Mouse (Mus musculus) CD4-positive, CD25-positive, alpha-beta regulatory T cell, adult 4 months (primary cell): ENCODE measurements around the gene Slc29a3. TPM values are rescaled to one million over a fixed set of nuclear protein-coding genes. Genes with fewer than 3 reads are reported as not detected.
"Not testable (repeated sequence)": the region's sequence is repeated elsewhere in the genome, so short reads cannot be mapped to it uniquely, and the experiment has no call there.

Experiments used
- ATAC-seq: one replicate; pipeline ENCODE4 v1.8.0; 2017
- polyA plus RNA-seq, 2 experiments: library from polyadenylated mRNA; unstranded; fragments of 100-300 nt; shearing (Covaris generic); gene quantifications; one replicate each; pipeline ENCODE4 v1.2.1; 2017

Gene Slc29a3
- polyA plus RNA-seq, 2 experiments from 2014 or later, result 16.5 to 37.5 TPM

DNA sequence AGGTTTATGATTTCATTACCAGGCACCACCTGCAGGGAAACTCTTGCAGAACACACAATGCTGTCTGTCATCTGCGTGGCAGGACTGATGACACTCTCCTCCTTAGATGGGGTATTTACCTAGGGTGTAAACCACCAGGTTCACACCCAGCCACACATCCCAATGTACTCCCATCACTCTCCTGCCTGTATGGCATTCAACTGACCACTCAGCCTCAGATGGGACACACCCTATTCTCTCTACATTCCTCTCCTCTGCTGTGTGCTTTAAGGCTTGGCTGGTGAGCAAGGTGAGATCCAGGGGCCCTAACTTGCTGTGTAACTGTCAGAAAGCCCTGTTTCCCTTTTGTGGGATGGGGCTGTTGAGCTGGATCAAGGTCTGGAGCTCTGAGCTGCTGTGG lies 9.5 kb upstream of the Slc29a3 start:
- ATAC-seq, result no peak

DNA sequence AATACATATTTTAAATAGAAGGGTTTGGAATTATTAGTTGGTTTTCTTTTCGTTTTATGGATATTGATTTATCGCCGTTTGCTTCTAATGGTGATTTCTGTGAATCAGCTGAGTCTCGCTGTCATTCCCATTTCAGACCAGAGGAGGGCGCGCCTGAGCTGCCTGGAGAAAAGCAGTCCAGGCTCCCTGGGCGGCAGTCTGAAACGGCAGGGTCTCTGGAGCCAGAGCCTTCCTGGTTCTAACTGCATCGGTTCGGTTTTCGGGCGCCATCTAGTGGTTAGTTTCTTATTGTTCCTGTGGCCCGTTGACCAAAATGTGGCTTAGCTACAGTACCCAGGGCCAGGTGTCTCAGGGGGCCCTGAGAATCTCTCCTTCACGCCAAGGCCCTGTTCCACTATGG lies 7.8 kb upstream of the Slc29a3 start:
- peak; percentile 99 for ATAC-seq

DNA sequence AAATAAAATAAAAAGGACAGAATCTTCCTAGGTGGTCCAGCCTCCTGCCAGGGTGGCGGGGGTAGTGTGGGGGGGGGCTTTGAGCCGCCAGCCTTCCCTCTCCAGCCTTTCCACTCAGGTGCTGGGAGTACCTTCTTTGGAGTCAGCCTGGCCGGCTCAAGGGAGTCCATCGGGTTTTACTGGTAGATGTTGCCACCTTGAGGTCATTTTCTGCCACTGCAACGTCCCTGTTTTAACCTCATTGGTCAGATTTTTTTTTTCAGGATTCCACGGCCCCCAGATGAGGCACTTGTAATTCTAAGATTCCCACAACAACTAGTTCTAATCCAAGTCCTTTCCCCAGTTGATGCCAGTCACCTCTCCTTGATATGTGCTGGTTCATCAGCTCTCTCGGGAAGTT lies 4.4 kb upstream of the Slc29a3 start:
- ATAC-seq, result no peak

DNA sequence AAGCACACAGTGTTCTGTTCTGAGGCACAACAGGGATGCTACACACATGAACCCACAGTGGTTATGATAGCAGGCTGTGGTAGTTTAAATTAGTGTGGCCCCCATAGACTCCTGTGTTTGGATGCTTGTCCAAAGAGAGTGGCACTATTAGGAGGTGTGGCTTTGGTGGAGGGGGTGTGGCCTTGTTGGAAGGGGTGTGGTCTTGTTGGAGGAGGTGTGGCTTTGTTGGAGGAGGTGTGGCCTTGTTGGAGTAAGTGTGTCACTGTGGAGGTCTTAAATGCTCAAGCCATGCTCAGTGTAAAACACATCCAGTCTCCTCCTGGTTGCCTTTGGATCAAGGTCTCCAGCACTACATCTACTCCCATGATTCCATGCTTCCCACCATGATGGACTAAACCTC lies 3.6 kb upstream of the Slc29a3 start:
- ATAC-seq, result no peak

DNA sequence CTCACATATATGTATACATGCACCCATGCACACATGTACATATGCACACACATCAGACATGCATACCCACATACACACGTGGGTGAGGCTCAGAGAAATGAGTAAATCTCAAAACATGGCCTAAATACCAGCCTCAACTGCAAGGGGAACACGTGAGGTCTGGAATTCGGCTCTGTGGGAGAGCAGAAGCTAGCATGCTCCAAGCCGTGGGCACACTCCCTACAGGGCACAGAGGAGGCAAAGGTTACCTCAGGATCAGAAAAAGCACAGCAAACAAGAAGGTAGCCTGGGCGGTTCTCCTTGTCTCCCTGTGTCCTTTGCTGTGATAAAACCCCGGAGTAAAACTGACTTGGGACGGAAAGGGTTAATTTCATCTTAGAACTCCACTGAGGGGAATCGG lies 1.3 kb upstream of the Slc29a3 start:
- ATAC-seq, result no peak

DNA sequence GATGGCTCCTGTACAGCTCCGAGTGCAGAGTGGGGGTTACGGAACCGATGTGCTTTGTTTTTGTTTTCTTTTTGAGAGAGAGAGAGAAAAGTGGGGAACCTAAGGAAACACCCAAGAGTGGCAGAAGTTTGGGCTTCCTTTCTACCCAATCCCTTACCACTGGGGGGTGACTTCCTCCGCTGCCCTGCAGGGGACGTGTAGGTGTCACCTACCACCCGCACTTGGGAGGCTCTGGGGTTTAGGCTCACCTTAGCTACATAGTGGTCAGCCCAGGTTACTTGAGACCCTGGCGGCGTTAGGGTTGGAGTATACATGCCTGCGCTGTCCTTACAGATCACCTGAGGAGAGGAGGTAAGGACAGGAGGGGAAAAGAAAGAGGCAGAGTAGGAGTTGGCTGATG lies 667 bp upstream of the Slc29a3 start:
- ATAC-seq, result no peak

DNA sequence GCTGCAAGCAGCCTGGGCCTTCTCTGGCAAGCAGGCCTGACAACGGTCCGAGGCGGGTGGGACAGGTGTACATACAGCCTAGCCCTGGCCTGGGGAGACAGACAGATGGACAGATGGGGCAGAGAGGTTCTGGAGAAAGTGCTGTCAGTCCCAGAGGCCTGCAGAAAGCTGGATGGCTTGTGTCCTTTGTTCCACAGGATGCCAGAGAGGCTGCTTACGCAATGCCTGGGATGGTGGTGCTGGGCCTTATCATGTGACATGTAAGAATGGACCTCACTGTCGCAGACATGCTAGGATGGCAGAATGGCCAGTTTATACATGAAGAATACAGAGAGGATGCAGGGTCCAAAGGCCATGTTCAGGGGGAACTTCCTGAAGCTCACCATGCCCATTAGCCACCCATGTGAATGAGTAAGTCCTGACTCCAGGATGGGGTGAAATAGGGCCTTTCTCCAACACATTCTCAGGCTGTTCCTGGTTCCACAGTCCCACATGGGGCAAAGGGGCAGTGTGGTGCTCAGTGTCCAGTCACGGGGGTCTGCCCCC lies 4.9 kb downstream of the Slc29a3 start:
- ATAC-seq, result no peak

DNA sequence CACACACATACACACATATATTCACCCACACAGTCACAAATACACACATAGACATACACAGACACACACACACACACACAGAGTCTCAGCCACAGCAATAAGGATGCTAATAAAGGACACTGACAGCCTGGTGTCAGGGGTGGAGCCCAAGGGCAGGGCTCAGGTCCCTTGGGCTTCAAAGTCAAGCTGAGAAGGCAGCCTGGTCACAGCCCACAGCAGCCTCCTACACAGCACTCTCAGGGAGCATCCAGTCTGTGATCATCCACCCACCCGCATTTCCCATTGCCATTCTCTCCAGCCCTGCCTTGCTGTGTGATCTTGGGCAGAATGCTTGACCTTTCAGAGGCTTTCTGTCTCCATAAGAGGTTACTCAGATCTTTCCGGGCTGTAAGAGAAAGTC lies 6.1 kb downstream of the Slc29a3 start:
- no peak for ATAC-seq

DNA sequence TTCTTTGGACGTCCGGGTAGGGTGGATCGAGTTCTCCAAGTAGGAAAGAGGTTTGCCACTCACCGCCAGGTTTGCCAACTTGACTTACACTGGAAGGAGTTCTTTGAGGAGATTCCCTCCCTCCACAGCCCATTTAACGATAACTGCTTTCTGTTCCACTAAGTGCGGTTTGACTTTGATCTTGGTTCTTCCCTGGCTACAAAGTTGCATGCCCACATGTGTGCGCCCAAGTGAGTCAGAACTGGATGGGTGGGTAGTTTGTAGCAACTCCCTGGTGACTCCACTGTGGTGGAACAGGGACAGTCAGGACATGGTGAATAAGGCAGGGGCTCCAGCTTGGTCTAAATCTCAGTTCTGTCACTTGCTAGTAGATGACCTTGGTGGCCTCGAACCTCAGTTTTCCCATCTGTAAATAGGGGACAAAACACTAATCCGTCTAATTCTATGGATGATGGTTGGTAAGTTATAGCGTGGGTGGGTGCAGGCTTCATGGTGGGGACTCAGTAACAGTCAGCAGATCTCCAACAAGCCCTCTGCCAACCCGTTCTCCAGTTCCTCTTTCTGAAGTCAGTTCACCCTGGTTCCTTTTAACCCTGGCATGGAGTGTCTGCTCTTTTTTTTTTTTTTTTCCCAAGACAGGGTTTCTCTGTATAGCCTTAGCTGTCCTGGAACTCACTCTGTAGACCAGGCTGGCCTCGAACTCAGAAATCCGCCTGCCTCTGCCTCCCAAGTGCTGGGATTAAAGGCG lies 7.9 kb downstream of the Slc29a3 start:
- ATAC-seq, result no peak

DNA sequence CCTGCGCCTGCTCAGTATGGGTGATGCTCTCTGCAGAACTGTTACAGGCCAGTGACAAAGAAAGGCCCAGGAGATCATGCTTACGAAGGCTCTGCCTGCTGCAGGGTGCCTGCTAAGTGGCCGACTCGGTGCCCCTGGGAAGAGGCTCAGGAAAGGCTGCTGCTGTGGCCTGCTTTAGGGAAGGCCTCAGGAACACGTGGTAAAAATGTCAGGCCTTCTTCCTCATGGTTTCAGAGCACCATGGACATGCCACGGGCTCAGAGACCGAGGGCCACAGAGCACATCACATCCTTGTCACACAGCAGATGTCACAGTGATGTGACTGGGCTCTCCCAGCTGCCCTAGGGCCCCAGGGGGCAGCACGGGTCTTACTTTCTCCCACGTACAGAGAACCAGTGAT lies 8.9 kb downstream of the Slc29a3 start:
- no peak for ATAC-seq

DNA sequence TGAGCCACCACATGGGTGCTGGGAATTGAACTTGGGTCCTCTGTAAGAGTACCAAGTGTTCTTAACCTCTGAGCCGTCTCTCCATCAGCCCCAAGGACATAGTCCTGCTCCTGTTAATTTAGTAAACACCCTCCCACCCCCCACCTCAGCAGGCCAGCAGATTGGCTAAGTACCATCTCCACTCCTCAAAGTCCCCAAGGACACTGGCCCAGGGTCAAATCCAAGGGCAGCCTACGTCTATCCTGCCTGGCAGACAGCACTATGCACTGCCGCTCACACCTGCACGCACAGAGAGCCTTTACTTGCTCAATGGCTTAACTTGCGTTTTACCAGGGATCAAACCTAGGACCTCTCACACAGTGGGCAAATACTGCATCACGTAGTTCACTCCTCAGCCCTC lies 9.7 kb downstream of the Slc29a3 start:
- no peak for ATAC-seq

DNA sequence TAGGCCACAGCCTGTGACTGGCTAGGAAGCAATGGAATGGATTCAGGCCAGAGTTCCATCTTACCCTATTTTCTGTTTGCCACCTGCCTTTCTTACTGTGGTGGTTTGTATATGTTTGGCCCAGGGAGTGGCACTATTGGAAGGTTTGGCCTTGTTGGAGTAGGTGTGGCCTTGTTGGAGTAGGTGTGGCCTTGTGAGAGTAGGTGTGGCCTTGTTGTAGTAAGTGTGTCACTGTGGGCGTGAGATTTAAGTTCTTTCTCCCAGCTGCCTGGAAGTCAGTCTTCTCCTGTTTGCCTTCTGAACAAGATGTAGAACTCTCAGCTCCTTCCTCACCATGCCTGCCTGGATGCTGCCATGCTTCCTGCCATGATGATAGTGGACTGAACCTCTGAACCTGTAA lies 10.3 kb downstream of the Slc29a3 start:
- not testable (repeated sequence) for ATAC-seq

DNA sequence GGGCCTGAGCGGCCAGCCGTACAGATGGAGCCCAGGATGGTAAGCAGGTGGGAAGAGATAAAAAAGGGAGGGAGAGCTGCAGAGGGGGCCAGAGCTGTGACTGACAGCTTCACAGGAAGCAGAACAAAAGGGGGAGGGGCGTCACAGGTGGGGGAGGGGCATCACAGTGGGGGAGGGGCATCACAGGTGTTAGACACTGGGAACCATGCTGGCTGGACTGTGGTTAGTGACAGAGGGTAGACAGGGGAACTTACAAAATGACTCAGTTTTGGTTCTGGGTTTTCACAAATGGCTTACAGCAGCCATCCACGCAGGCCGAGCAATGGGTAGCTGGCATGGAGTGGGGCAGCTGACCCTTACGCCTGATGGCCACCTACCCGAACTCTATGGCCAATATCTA lies 11.2 kb downstream of the Slc29a3 start:
- peak; percentile 26 for ATAC-seq

DNA sequence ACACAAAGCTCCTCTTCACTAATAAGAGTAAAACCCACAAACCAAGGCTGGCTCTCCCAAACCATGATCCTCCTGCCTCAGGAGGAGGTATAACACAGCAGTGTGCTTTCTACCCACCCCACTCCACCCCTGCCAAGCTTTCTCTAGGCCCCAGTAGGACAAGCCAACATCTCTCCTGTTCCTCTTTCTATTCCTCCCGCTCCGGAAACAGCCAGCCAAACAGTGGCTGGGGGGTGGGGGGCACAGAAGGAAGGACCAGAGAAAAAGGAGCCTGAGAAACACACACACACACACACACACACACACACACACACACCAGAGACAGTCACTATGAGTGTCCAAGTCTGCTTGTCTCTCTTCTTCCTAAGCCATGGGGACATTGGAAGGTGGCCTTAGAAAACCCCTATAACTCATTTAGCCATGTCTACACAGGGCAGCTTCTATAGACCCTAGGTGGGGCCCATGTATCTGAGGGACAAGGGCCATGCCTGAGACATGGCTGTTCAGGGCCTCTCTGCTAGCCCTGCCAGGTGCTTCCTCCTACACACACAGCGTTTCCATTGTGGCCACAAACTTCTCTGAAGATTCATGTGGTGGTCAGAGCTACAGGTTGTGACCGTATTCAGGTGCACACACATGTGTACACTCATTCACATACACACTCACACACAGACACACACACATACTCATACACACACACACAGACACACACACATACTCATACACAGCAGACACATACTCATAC lies 12.8 kb downstream of the Slc29a3 start:
- no peak for ATAC-seq

DNA sequence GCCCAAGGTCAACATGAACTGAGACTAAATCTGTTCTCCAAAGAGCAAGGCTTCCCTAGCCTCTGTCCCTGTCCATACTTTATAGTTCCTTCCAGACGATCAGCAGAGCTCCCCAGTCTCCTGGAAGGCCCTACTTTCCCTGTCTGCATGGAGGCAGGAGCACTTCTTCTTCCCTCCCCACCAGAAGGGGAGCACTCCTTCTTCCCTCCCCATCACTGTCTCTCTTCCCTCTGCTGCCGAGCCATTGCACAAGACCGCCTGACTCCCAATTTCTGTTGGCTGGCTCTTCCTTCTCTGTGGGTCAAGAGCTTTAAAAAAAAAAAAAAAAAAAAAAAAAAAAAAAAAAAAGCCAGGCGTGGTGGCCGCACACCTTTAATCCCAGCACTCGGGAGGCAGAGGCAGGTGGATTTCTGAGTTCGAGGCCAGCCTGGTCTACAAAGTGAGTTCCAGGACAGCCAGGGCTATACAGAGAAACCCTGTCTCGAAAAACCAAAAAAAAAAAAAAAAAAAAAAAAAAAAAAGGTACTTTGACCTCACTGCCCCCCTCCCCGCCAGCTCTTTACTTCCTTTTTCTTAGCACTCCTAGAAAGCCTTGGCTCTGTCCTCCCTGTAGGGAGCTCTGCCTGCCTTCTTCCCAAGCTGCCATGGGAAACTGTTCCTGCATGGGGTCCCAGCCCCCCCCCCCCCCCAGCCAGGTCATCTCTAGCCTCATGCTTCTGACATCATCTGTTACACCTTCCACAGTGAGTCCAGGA lies 14.5 kb downstream of the Slc29a3 start:
- ATAC-seq, result no peak

DNA sequence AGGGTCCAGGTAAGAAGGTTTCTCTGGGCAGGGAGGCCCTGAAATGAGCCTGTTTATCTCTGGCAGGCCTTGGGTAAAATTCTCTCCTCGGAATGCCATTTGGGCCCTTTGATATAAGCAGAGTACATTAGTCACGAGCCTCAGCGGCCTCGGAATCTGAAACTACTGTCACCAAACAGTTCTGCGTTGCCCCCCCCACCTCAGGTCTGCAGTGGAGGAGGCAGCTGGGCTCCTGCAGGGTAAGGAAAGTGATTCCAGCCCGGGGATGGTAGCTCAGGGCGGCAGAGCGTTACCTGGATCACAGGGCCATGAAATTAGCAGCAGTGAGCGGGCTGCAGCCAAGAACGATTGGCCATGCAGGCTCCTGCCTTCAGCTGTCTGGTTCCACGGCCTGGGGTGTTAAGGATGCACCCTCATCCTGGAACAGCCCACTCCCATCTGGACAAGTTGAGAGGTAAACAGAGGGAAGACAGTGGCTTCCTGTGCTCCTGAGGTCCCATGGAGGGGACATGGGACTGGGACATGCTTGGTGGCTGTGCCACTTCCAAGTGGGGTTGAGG lies 15.3 kb downstream of the Slc29a3 start:
- ATAC-seq, result no peak

DNA sequence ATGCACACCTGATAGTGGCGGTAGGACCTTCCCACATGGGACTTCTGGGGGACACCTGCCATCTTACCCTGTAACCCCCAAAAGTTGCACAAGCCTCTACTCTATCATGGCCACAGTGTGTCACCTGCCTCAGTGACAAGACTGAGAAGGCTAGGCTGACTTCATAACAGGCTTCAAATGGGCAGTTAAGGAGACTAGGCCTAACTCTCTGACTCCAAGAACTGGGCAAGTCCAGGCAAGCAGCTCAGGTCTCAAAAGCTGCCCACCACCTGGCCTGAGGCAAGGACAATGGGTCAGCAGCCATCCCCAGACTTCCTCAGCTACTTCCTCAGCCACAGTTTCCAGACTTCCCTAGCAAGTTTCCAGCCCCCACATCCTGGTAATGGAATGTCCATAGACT lies 16.9 kb downstream of the Slc29a3 start:
- ATAC-seq, result no peak

DNA sequence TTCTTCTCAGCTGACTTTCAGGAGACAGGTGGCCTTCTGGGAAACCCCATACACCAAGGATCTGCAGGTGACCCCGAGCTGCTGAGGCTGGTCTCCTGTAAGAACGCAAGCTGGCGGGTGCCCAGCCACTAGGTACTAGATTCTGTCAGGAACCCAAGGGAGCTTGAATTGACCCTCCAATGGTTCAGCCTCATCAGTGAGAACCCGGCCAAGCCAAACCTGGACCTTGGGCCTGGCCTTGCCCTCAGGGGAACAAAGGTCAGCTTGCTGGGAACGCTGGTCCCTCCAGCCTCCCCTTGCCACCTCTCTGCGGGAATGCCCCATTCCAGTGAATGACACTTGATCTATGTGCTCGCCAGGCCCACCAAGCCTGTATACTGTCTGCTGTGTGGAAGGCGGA lies 19.1 kb downstream of the Slc29a3 start:
- no peak for ATAC-seq

DNA sequence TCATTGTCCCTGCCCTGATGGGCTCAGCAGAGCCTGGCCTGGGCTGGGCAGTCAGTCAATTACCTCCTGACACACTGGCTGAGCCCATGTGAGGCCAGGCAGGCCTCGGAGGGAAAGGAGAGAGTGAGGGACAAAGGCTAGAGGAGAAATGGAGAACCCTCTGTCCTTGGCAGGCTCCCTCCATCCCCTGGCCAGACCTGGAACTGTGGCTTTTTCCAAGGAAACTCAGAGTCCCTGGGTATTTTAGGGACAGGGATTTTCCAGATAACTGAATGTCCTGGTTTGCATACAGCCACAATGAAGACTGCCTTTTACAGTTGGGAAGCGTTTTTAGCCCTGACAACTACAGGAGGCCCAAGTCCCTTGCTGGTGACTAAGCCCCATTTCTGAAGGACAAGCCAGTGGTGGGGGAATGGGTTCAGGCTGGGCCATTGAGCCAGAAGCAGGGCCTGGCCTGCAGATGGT lies 20.2 kb downstream of the Slc29a3 start:
- no peak for ATAC-seq

DNA sequence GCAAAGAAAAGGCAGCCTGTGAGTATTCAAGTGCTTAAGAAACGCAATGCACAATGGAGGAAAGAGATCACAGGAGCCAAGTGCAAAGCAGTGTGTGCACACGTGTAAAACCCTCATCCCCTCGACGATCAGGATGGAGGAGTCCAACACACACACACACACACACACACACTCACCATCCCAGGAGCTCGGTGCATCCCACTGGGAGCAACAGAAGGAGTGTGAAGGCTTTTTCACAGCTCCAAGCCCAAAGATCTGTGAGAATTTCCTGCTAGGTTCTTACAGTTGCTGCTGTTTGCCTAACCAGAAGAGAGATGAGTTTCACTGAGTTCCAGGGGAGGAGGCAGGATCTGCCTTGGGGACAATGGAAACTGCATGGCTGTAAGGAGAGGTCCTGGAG lies 20.9 kb downstream of the Slc29a3 start:
- no peak for ATAC-seq

DNA sequence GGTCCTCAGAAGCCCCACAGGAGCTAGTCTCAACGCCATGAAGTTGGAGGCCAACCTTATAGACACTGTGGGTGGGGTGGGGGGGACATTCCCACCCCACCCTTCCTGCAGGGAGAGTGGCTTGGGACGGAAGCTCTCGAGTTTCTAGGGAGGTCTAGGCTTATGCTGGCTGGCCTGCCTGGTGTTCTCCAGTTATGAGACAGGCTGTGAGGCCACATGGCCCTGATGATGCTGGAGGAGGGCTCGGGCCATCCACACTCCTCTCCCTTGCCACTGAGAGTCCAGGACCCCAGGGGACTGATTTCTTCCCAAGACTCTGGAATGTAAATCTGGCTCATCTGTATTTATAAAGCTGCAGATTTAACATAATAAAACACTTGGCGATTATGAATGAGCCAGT lies 25.3 kb downstream of the Slc29a3 start:
- ATAC-seq, result no peak

DNA sequence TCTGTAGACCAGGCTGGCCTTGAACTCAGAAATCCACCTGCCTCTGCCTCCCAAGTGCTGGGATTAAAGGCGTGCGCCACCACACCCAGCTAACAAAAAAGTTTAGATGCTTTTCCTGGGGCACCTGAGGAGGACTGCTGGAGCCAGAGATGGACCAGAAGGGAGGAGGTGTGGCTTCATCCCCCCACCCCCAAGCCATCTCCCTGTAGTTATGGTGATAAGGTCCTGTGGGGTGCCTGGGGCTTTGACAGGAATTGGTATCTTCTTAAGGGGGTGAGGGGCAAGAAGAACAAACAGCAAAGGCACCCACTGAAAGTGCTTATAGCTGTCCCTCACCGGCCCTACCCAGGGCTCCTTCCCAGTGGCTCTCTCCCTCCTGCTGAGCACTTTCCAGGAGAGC lies 25.7 kb downstream of the Slc29a3 start:
- ATAC-seq, result no peak

DNA sequence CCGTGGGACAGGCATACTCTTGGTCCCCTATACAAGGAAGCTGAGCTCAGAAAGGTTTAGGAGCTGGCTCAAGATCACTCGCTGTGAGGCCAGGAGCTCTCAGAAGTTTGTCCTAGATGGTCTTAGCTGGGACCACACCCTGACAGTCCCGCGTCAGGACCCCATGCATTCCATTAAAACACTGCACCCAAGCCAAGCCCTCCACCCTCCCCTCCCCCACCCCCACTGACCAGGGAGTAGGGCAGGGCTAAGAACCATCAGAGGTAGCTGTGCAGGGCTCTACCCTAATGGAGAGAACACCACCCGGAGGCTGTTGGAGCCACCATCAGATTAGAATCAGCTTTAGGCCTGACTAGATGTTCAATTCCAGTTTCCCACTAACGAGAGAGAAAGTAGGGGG lies 28.1 kb downstream of the Slc29a3 start:
- no peak for ATAC-seq
